Mouse (Mus musculus) right cerebral cortex, postnatal 10 days (tissue): ENCODE results near the gene Kdm3a.

ENCODE experiments used
- DNase-seq, 2 experiments: peaks; one replicate each; pipeline ENCODE4 v3.0.0; 2021; ENCODE audit warnings: low spot score in 2 of 2

The Kdm3a gene

DNA sequence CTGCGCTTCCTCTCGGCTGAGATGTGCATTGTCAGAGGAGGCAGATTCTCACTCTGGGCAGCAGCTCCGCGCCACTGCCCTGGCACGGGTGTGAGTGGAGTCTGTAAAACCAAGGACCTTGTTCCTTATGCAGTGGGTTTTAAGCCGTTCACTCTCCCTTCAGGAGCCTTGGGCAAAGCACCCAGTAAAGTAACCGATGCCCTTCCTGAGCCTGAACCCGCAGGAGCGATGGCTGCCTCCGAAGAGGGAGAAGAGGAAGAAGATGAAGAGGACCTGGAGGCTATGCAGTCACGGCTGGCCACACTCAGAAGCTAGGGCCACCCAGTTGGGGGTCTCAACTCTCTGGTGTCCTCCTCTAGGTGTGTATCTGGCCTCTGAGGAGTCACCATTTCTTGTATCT, 53.3 kb downstream of the Kdm3a start:
- DNase-seq: no peak

DNA sequence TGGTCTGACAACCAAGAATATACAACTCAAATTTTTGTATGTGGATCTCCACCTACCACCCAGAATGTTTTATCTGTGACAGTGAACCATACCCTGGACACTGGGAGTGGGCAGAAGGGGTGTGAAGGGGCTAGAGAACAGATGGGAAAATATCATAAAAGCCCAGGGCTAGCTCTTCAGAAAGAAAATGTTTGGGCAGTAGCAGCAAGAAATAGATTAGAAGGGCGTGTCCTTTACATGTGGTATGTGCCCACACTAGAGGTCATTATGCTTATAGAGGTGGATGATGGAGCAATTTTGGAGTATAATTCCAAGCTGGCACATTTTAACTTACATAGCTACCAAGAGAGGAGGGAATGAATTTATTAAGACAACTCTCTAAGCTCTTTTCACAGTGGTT, 57.4 kb downstream of the Kdm3a start:
- no peak for DNase-seq

DNA sequence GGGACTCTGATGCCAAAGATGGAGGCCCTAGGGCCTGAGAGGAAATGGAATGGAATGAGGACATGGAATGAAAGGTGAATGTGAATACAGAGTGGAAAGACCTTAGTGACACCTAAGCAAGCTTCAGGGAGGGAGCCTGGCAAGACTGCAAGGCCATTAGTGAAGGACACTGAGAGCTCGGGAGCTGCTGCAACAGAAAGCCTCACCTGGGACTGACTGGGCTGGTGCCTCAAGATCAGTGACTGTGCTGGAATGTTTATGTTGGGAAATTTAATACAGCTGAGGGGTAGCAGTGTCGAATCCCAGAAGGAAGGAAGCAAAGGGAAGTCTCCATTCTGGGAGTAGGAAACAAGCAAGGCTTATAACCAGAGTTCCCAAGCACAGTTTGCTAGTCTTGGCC, 63.8 kb downstream of the Kdm3a start:
- DNase-seq: no peak

DNA sequence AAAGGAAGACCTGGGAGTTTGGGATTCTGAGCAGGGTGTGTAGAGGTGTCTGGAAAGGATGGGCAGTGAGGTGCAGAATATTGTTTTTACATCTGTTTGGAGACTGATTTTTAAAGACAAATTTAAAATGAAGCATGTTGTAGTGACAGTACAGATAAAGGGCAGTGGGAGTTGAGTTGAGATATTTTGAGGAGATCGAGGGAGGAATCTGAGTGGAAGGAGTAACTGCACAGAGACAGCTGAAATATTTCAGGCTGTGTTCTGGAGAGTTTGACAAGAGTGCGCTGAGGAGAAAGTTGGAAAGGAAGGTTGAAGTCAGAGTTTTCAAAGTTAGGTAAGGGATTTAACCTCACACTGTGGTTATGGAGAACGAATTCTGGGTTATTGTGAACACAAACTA, 64.2 kb downstream of the Kdm3a start:
- no peak for DNase-seq

DNA sequence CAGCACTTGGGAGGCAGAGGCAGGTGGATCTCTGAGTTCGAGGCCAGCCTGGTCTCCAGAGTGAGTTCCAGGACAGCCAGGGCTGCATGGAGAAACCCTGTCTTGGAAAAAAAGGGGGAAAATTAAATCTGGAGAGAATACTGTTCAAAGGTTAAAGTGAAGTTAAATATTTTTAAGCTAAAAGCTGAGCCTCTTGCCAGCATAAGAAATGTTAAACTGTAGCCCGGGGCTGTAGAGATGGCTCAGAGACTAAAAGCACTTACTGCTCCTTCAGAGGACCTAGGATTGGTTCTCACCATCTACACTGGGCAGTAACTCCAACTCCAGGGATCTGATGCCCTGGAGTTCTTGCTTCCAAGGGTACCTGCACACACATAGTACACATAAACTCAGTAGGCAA, 76.0 kb downstream of the Kdm3a start:
- no peak for DNase-seq

DNA sequence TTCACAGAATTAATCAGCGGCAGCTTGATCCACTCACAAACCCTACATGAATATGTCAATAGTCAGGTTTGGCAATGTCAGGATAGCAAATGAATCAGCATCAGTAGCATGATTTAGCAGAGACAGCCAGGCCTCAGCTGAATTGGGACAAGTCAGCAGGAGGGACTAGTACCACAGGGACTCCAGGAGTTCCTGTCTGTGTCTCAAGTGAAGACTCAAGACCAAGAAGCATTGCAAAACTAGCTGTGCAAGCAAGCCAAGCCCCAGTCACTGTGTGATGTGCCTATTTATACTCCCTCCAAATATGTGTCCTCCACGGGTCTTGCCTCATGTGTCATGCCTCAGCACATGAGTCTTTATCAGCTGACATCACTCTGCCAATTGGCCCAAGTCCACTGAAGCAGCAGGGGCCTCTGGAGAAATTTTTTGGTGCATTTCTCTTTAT, 77.3 kb downstream of the Kdm3a start:
- no peak for DNase-seq

DNA sequence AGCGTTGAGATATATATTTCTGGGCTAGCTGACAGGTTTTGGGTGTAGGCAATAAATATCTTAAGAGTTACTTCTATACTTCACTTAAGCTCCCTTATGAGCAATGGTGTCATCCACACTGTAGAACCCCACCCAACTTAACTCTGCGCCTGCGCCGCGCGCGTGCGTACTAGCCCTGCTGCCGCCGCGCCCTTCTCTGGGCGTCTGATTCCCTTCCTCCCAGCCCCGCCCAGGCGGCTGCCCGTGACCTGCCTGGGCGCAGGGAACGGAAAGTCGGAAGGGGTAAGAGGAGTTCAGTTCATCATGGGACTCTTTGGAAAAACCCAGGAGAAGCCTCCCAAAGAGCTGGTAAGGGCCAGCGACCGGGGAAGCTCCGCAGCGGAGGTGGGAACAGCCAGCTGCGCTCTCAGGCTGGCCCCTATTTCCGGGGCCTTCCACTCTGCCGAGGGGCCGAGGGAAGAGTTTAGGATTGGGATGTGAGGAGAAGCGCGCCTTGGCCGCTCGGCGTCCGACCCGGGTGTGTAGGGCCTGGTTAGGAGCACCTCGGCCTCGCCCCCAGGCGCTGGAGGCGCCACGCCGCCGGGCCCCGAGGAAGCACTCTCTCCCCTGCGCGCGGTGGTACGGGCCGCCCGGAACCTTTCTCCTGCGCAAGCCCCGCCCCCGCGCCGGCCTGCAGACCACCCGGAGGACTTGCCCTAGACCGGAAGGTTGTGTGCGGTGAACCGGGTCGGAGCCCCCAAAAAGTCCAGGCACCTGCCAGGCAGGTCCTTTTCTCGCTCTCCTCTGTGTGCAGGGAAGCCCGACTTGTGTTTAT, 88.9 kb downstream of the Kdm3a start, which contains the start of gene Chmp3:
Gene Chmp3, plus strand, starts transcription at position 112 of the 814 bp plus-strand sequence.
- DNase-seq: peak; percentile 96 to 97
